Mouse (Mus musculus) small intestine, adult 2 months (tissue): ENCODE results near the gene Rbms3. TPM values are rescaled to one million over a fixed set of nuclear protein-coding genes. Genes with fewer than 3 reads are reported as not detected.

Source experiments
- H3K27ac ChIP-seq: fragments of 200-500 bp; 2 replicates; pipeline ENCODE4 v1.5.1; 2012; ENCODE audit warnings: low read depth, low read length, control low read depth, inconsistent platforms; ENCODE audit not compliant: insufficient read depth
- H3K27me3 ChIP-seq: fragments of 200-500 bp; 2 replicates; pipeline ENCODE4 v1.6.1; 2012; ENCODE audit warnings: mild to moderate bottlenecking, moderate library complexity, low read length, inconsistent platforms; ENCODE audit not compliant: control insufficient read depth, insufficient read depth
- H3K36me3 ChIP-seq: fragments of 200-500 bp; 2 replicates; pipeline ENCODE4 v1.6.1; 2012; ENCODE audit warnings: mild to moderate bottlenecking, low read length, control low read depth, inconsistent platforms; ENCODE audit not compliant: control insufficient read depth, insufficient read depth
- H3K4me1 ChIP-seq: fragments of 200-500 bp; 2 replicates; pipeline ENCODE4 v1.6.1; 2012; ENCODE audit warnings: low read length, inconsistent platforms, mixed read lengths; ENCODE audit not compliant: control insufficient read depth, insufficient read depth, insufficient read length
- H3K4me3 ChIP-seq: fragments of 200-500 bp; 2 replicates; pipeline ENCODE4 v1.5.1; 2012; ENCODE audit warnings: low read depth, mild to moderate bottlenecking, control low read depth, inconsistent platforms, low read length, moderate library complexity
- CTCF ChIP-seq: fragments of 200-500 bp; IDR thresholded peaks from 2 replicates; pipeline ENCODE4 v1.5.1; 2012; ENCODE audit warnings: low read depth, mild to moderate bottlenecking, control low read depth, inconsistent platforms, low read length, moderate library complexity, mixed read lengths; ENCODE audit not compliant: insufficient replicate concordance, insufficient read length; ENCODE audit errors: extremely low read depth
- POLR2A ChIP-seq: fragments of 200-500 bp; IDR thresholded peaks from 2 replicates; pipeline ENCODE4 v1.6.1; 2012; ENCODE audit warnings: low read depth, mild to moderate bottlenecking, control low read depth, inconsistent platforms, low read length, moderate library complexity
- WGBS: fragments of 180-500 bp; shearing (Covaris S2); methylation state at CpG from one replicate; pipeline ENCODE4 v1.1.7; 2018; 5-methylcytosine and 5-hydroxymethylcytosine counted together
- polyA plus RNA-seq: library from polyadenylated mRNA; depleted of rRNA; stranded (reverse); fragments of >200 nt; gene quantifications from 2 replicates; pipeline ENCODE4 v1.2.3, GENCODE M21; 2012

Gene Rbms3
- polyA plus RNA-seq, 1 experiment, result 3.3 TPM

DNA sequence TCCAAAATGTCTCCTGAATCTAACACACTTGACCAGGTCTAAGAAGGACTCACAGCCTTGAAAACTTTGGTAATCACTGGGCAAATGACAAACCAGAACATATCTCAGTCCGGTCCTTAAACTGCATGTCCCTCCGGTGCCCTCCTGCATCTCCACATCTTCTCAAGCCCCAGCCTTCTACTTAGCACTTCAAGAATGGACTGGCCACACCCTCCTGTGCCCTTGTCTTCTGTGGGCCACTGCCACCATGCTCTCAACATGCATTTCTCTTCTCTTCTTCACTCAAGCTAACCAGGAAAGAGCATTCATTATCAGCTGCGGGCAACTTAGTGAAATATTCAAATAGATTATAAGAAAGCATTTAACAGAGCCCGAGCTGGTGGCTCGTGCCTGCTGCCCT is 529.5 kb downstream of the Rbms3 start:
- 86% methylated on average over 5 of the region's 5 CpGs for WGBS
- no peaks in the 10 kb centered on the region for H3K4me1 ChIP-seq
- no peak overlapping the region for H3K27ac ChIP-seq
- no peak overlapping the region for H3K4me3 ChIP-seq
- H3K27me3 ChIP-seq, result no peaks in the 10 kb centered on the region
- no peaks in the 10 kb centered on the region for H3K36me3 ChIP-seq
- TF ChIP-seq CTCF, result no peak
- no peak for TF ChIP-seq POLR2A

DNA sequence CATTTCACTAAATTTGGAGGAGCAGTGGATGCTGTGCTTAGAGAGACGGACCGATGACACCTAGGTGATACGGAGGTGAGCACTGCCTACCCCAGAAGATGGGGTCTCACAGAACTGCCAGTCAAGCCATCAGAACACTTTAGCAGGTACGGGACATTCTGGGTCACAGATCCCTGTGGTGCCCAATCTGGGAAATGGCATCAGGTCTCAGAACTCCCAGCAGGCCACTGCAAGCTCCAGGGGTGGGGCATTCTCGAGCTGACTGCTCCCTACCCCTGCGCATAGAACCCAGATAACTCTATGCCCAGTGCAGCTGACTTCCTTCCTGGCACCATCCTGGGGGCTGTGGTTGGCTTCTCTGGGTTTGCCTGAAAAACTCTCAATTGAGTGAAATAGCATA is 536.2 kb downstream of the Rbms3 start:
- H3K4me1 ChIP-seq, result no peaks in the 10 kb centered on the region
- 88% methylated on average over 6 of the region's 6 CpGs for WGBS
- no peaks in the 10 kb centered on the region for H3K27me3 ChIP-seq
- H3K4me3 ChIP-seq, result no peak overlapping the region
- no peak overlapping the region for H3K27ac ChIP-seq
- no peaks in the 10 kb centered on the region for H3K36me3 ChIP-seq
- TF ChIP-seq POLR2A (no peak), CTCF (no peak)

DNA sequence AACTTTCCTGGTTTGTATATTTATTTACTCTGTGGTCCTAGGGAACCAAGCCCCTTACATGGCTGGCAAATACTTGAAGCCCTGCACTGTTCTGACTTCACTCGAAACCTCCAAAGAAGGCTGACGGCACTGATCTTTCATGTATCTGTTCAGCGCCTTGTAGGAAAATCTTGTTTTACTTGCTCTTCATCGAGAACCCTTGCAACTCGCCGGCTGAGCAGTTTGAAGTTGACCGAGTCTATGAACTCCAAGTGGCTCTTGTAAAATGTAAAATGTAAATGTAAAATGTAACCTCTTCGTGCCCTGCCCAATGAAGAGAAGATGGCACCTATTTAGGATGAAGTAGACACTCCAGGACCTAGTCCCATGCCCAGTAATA is 537.5 kb downstream of the Rbms3 start:
- TF ChIP-seq CTCF, result no peak
- TF ChIP-seq POLR2A, result no peak
- H3K4me3 ChIP-seq, result no peak overlapping the region
- H3K27me3 ChIP-seq, result no peaks in the 10 kb centered on the region
- H3K27ac ChIP-seq, result no peak overlapping the region
- WGBS, result 93% methylated on average over 8 of the region's 8 CpGs
- H3K4me1 ChIP-seq, result no peaks in the 10 kb centered on the region
- H3K36me3 ChIP-seq, result no peaks in the 10 kb centered on the region

DNA sequence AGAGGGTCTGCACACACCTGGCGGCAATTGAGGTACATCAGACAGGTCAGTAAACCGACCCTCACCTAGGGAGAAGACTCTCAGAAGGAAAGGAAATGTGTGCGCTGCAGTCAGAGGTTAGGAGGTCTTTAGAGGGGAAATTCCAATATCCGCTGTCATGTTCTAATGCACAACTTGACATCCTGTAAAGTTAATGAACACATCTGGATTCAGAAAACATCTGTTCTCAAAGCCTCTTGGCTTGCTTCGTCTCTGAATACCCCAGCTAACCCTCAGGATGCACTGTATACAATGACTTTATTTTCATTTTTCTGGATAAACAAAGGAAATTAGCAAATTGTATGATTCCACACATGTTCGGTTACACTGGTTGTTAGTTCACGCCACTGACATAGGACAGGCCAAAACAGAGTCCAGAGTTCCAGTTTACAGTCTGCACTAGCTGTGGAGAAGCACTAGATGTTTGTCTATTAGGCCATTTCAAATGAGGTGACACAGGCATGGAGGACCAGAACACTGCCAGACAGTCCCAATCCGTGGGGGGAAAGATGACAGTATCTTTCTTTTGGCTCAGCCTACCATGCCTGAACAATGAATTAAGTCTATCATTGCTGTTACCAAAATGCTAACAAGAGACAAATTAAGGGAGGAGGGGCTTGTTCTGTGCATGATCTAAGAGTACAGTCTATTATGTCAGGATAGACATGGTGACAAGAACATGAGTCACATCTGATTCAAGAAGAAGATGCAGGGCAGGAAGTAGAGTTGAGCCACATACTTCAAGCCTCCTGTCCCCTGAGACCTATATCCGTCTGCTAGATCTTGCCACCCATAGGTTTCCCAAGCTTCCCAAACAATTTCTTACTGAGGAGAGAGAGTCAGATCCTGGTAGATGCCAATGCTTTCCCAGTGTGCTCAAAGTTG is 538.2 kb downstream of the Rbms3 start:
- H3K36me3 ChIP-seq, result no peaks in the 10 kb centered on the region
- H3K27ac ChIP-seq, result no peak overlapping the region
- H3K27me3 ChIP-seq, result no peaks in the 10 kb centered on the region
- H3K4me3 ChIP-seq, result no peak overlapping the region
- TF ChIP-seq POLR2A (no peak), CTCF (no peak)
- WGBS, result 77% methylated on average over 9 of the region's 9 CpGs
- no peaks in the 10 kb centered on the region for H3K4me1 ChIP-seq

DNA sequence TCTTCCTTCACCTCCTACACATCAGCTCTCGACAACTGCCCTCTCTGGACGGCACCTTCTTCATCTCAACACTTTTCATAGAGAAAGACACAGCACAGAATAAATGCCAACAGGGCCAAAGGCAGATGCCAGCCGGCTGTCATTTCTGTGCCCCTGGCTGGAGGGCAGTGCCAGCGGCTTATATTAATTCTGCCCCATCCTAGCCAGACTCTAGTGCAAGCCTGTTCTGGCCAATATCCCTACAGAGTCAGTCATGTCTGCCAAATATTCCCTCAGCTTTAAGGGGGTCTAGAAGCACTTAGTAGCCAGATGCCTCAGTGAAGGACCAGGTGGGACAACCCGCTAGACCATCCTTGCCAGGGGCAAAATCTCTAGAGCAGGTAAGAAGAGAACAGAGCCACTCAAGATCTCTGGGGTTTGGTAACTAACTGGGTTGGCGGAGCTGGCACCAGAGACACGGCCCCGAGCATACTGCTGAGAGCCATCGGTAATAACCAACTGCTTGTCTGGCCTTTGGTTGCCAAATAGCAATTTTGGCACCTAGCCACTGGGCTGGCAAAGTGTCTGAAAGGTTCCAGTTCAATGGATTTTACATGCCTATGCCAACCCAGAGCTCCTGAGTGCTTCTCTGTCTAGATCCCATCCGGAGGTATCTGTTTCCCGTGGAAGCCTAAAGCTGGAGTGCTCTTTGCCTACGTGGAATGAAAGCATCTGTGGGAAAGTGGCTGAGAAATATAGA is 540.1 kb downstream of the Rbms3 start:
- Histone ChIP-seq H3K27me3 (no peaks in the 10 kb centered on the region), H3K4me1 (no peaks in the 10 kb centered on the region), H3K4me3 (no peak overlapping the region), H3K36me3 (no peaks in the 10 kb centered on the region), H3K27ac (no peak overlapping the region)
- TF ChIP-seq CTCF (no peak), POLR2A (no peak)
- WGBS, result 91% methylated on average over 12 of the region's 12 CpGs

DNA sequence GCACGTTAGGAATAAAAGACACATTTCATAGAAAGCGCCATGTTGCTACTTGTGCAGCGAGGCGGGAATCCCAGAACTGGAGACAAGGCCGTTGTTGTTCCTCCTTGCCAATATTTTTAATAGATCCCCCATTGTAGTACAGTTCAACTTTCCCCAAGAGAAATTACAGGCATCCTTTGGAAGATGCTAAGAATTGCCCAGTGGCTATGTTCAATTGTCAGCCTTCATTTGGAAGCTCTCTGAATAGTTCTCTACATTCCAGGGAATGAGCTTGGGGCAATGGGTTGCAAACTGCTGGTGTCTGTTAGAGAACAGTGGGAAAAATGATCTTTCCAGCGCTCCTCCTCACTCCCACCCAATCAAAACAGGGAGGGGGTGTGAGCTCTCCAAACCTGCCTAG is 541.4 kb downstream of the Rbms3 start:
- 92% methylated on average over 6 of the region's 6 CpGs for WGBS
- no peaks in the 10 kb centered on the region for H3K36me3 ChIP-seq
- H3K4me3 ChIP-seq, result no peak overlapping the region
- H3K27ac ChIP-seq, result no peak overlapping the region
- H3K4me1 ChIP-seq, result no peaks in the 10 kb centered on the region
- no peaks in the 10 kb centered on the region for H3K27me3 ChIP-seq
- no peak for TF ChIP-seq CTCF
- TF ChIP-seq POLR2A, result no peak

DNA sequence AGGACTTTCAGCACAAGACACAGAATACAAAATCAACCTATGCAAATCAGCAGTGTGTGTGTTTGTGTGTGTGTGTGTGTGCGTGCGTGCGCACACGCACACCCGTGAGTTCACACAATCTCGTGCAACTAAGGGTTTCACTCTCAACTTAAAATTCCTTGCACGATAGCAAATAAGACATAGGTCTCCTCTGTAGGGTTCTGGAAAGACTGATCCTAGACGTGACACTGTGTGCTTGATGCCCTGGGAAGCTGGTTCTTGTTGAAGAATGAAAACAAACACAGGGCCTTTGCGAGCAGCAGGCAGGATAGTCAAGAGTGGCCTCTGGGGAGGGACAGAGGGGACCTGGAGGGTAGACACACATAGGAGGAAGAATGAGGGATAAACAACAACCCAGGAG is 544.0 kb downstream of the Rbms3 start:
- no peaks in the 10 kb centered on the region for H3K36me3 ChIP-seq
- no peaks in the 10 kb centered on the region for H3K27me3 ChIP-seq
- H3K27ac ChIP-seq, result no peak overlapping the region
- no peak overlapping the region for H3K4me3 ChIP-seq
- no peaks in the 10 kb centered on the region for H3K4me1 ChIP-seq
- TF ChIP-seq CTCF (no peak), POLR2A (no peak)
- 92% methylated on average over 9 of the region's 9 CpGs for WGBS
